Mouse (Mus musculus) hindbrain, embryonic 10.5 days (tissue): ENCODE data around the gene Cdhr1. TPM values are rescaled to one million over a fixed set of nuclear protein-coding genes. Genes with fewer than 3 reads are reported as not detected.
"Not testable (repeated sequence)": the region's sequence is repeated elsewhere in the genome, so short reads cannot be mapped to it uniquely, and the experiment has no call there.

Experiments
- DNase-seq: peaks from one replicate; pipeline ENCODE4 v3.0.0-alpha.2; 2017; ENCODE audit warnings: low spot score
- H3K27ac ChIP-seq: fragments of 300-500 bp; sonication (generic); 2 replicates; pipeline ENCODE4 v1.5.1; 2016; ENCODE audit warnings: mild to moderate bottlenecking, moderate library complexity
- H3K27me3 ChIP-seq: fragments of 300-500 bp; sonication (generic); 2 replicates; pipeline ENCODE4 v1.6.1; 2016; ENCODE audit warnings: mild to moderate bottlenecking; ENCODE audit not compliant: poor library complexity, insufficient read depth, severe bottlenecking
- H3K36me3 ChIP-seq: fragments of 300-500 bp; sonication (generic); 2 replicates; pipeline ENCODE4 v1.6.1; 2016; ENCODE audit warnings: mild to moderate bottlenecking, moderate library complexity
- H3K4me1 ChIP-seq: fragments of 300-500 bp; sonication (generic); replicated peaks from 2 replicates; pipeline ENCODE4 v1.6.1; 2016; ENCODE audit warnings: mild to moderate bottlenecking
- H3K4me3 ChIP-seq: fragments of 300-500 bp; sonication (generic); 2 replicates; pipeline ENCODE4 v1.5.1; 2016; ENCODE audit warnings: mild to moderate bottlenecking, moderate library complexity
- H3K9me3 ChIP-seq: fragments of 300-500 bp; sonication (generic); 2 replicates; pipeline ENCODE4 v1.6.1; 2016; ENCODE audit warnings: mild to moderate bottlenecking, moderate library complexity
- WGBS: fragments of 180-500 bp; shearing (Covaris S2); methylation state at CpG from one replicate; pipeline ENCODE4 v1.1.7; 2016; 5-methylcytosine and 5-hydroxymethylcytosine counted together
- polyA plus RNA-seq: library from polyadenylated mRNA; unstranded; fragments of >200 nt; fragmentation: Nextera tagmentation; extraction: Ambion mirVana; gene quantifications from 2 replicates; pipeline ENCODE4 v1.2.1, GENCODE M21; 2016

Gene Cdhr1
- polyA plus RNA-seq: 0.77 and 2.6 TPM in 2 replicates

GRCm38 (mm10) chr14:37097956-37098530 is at the start of gene Cdhr1:
Gene Cdhr1, minus strand, starts transcription at chr14:37098347.
- under 1% methylated on average over 30 of the region's 30 CpGs for WGBS
- DNase-seq: peak; percentile 49
- peaks cover 37% of the 10 kb centered on the region for H3K27me3 ChIP-seq
- no peaks in the 10 kb centered on the region for H3K36me3 ChIP-seq
- peak within 1 kb of the TSS; percentile 53 for H3K4me3 ChIP-seq
- no peaks in the 10 kb centered on the region for H3K9me3 ChIP-seq
- peaks cover 13% of the 10 kb centered on the region for H3K4me1 ChIP-seq
- H3K27ac ChIP-seq: peak within 1 kb of the TSS; percentile 71

DNA sequence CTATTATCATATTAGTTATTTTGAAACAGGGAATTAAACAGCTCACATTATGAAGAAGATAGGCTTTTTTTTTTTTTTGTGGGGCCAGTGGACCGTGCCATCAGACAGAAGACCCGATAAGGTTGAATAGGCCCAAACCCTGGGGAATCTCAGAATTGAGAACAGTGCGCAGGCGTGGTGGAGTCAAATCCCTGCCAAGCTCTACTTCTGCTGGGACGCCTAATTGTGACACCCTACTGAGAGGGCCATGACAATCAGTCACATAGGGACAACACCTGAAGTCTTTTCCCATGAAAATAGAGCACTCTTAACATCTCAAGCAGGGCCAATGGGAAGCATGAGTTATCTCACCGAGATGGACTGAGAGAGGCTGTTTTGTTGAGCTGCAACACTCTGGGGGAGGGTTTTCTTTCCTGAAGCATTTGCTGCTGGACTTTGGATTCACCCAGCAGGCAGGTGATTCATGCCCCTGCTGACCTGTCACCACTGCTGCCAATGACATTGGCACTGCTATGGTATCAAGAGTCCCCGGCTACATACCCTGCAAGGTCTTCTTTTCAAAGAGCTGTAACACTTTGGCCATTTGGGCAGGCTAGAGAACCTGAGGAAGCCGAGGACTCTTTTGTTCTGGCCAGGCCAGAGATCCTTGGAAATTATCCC is 41.0 kb upstream of the Cdhr1 start:
- WGBS: 59% methylated on average over 8 of the region's 8 CpGs
- no peaks in the 10 kb centered on the region for H3K27me3 ChIP-seq
- H3K36me3 ChIP-seq: no peaks in the 10 kb centered on the region
- no peak overlapping the region for H3K27ac ChIP-seq
- no peak for DNase-seq
- no peak overlapping the region for H3K4me3 ChIP-seq
- H3K4me1 ChIP-seq: peaks cover 3% of the 10 kb centered on the region
- no peaks in the 10 kb centered on the region for H3K9me3 ChIP-seq

DNA sequence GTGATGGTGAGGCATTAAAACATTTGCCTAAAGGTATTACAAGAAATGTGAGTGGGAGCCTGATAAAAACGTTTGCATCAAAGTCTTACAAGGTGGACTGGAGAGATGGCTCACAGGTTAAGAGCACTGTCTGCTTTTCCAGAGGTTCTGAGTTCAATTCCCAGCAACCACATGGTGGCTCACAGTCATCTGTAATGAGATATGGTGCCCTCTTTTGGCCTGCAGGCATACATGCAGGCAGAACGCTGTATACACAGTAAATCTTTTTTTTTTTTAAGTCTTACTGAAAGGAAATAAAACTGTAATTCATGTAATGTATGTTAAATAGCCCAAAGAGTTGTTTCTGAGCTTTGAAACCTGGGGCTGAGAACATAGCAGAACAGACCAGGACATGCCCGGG is 39.4 kb upstream of the Cdhr1 start:
- WGBS: 80% methylated on average over 3 of the region's 3 CpGs
- not testable (repeated sequence) for H3K27ac ChIP-seq, H3K36me3 ChIP-seq, H3K27me3 ChIP-seq, H3K4me3 ChIP-seq, DNase-seq, H3K9me3 ChIP-seq
- peaks cover 11% of the 10 kb centered on the region for H3K4me1 ChIP-seq

- no peak for DNase-seq
- 87% methylated on average over 4 of the region's 4 CpGs for WGBS
- no peak overlapping the region for H3K4me3 ChIP-seq
Measured at GRCm38 (mm10) chr14:37136110-37136509, 38.0 kb upstream of the Cdhr1 start.

GRCm38 (mm10) chr14:37135671-37136070 is 37.5 kb upstream of the Cdhr1 start:
- Histone ChIP-seq H3K36me3 (peaks cover 28% of the 10 kb centered on the region), H3K9me3 (no peaks in the 10 kb centered on the region), H3K27me3 (no peaks in the 10 kb centered on the region), H3K4me3 (peak overlapping the region; percentile 90), H3K4me1 (peaks cover 11% of the 10 kb centered on the region), H3K27ac (peak overlapping the region; percentile 81)
- WGBS: 2% methylated on average over 10 of the region's 10 CpGs
- DNase-seq: no peak

More at GRCm38 (mm10) chr14:37136110-37136509, 38.0 kb upstream of the Cdhr1 start:
- no peaks in the 10 kb centered on the region for H3K9me3 ChIP-seq
- no peak overlapping the region for H3K27ac ChIP-seq
- H3K36me3 ChIP-seq: peaks cover 24% of the 10 kb centered on the region
- H3K27me3 ChIP-seq: no peaks in the 10 kb centered on the region
- peaks cover 11% of the 10 kb centered on the region for H3K4me1 ChIP-seq

- Histone ChIP-seq H3K27ac (peak within 1 kb of the TSS; percentile 91), H3K36me3 (peaks cover 33% of the 10 kb centered on the region), H3K9me3 (no peaks in the 10 kb centered on the region), H3K4me3 (peak within 1 kb of the TSS; percentile 90), H3K4me1 (peaks cover 11% of the 10 kb centered on the region), H3K27me3 (no peaks in the 10 kb centered on the region)
- peak; percentile 97 for DNase-seq
- under 1% methylated on average over 38 of the region's 38 CpGs for WGBS
Measured at GRCm38 (mm10) chr14:37135127-37135593, 37.0 kb upstream of the Cdhr1 start, which contains the start of gene Ghitm. Gene Ghitm, minus strand, starts transcription at chr14:37135272.

- no peaks in the 10 kb centered on the region for H3K27me3 ChIP-seq
- DNase-seq: no peak
- H3K4me3 ChIP-seq: peak overlapping the region; percentile 90
- peak overlapping the region; percentile 91 for H3K27ac ChIP-seq
- no peaks in the 10 kb centered on the region for H3K9me3 ChIP-seq
- WGBS: 2% methylated on average over 40 of the region's 40 CpGs
- H3K4me1 ChIP-seq: peaks cover 11% of the 10 kb centered on the region
- peaks cover 40% of the 10 kb centered on the region for H3K36me3 ChIP-seq
Measured at GRCm38 (mm10) chr14:37134304-37135126, 36.4 kb upstream of the Cdhr1 start.

DNA sequence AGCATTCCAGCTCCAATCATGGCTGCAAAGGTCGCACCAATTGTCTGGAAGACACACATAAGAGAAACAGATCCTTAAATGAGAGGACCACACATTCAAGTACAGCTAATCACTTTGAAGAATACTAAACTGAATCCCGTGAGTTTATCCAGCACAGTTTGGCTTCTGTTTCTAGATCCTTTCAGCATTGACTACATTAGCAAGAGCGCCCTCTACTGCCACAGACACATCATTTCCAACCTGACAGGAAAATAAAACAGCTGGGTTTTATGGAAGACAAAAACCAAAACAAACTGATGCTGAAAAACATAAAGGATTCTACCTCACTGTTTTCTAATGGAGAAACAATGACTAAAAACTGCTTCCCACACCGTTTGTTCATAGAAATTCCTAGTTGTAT is 29.5 kb upstream of the Cdhr1 start:
- Histone ChIP-seq H3K27ac (no peak overlapping the region), H3K4me3 (no peak overlapping the region), H3K9me3 (no peaks in the 10 kb centered on the region), H3K27me3 (no peaks in the 10 kb centered on the region), H3K36me3 (peaks cover 97% of the 10 kb centered on the region), H3K4me1 (no peaks in the 10 kb centered on the region)
- DNase-seq: peak; percentile 9
- WGBS: 53% methylated on average over 4 of the region's 4 CpGs

- no peaks in the 10 kb centered on the region for H3K27me3 ChIP-seq
- no peak overlapping the region for H3K4me3 ChIP-seq
- H3K4me1 ChIP-seq: no peaks in the 10 kb centered on the region
- WGBS: 97% methylated on average over 4 of the region's 4 CpGs
- DNase-seq: no peak
- peaks cover 51% of the 10 kb centered on the region for H3K36me3 ChIP-seq
- H3K9me3 ChIP-seq: no peaks in the 10 kb centered on the region
- H3K27ac ChIP-seq: no peak overlapping the region
Measured at GRCm38 (mm10) chr14:37119233-37119632, 21.1 kb upstream of the Cdhr1 start.

DNA sequence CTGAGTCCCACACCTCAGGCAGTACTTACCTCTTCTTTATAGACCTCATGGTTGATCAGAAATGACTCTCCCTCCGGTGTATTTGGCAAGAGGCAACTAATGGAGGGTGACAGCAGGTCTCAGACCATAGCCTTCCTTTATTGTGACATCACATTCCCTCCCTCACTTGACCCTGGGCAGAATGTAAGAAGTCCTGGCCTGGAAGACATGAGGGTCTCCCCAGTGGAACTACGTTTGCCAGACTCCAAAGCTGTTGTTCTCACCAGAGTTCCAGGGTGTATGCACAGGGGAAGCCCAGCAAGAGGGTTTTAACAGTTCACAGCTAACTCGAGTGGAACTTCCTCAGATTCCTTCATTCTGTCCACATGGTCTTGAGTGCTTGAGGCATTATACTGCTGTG is 15.8 kb upstream of the Cdhr1 start, which contains the start of gene 2610528A11Rik:
TSS of gene 2610528A11Rik (minus strand) at position 101 of the 400 bp plus-strand sequence.
- no peak within 1 kb of the TSS for H3K4me3 ChIP-seq
- no peaks in the 10 kb centered on the region for H3K27me3 ChIP-seq
- DNase-seq: no peak
- 0 out of 2 replicates have a peak, but pooled peaks cover 3% of the 10 kb centered on the region for H3K36me3 ChIP-seq
- H3K4me1 ChIP-seq: no peaks in the 10 kb centered on the region
- no peak within 1 kb of the TSS for H3K27ac ChIP-seq
- WGBS: 79% methylated on average over 3 of the region's 3 CpGs
- no peaks in the 10 kb centered on the region for H3K9me3 ChIP-seq

DNA sequence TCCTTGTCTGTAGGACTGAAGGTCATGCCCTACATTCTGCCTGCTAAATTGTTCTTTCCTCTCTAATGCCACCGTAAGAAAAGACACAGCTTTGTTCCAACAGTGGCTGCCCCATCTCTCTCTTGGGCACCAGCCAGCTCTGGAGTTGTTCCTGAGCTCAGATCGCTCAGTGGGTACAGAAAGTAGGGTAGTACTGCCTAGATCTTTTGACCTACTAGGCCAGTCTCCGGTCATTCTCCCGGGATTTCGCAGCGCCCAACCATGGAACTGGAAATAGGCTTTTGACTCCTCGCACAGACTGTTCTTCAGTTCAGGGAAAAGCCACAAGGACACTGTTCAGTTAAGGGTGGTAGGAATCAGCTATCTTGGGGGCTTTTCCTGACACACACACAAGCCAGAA is 14.8 kb upstream of the Cdhr1 start:
- DNase-seq: no peak
- Histone ChIP-seq H3K27ac (no peak overlapping the region), H3K9me3 (no peaks in the 10 kb centered on the region), H3K4me3 (no peak overlapping the region), H3K36me3 (no peaks in the 10 kb centered on the region), H3K27me3 (no peaks in the 10 kb centered on the region), H3K4me1 (no peaks in the 10 kb centered on the region)
- WGBS: 93% methylated on average over 7 of the region's 7 CpGs

- DNase-seq: no peak
- H3K4me1 ChIP-seq: no peaks in the 10 kb centered on the region
- H3K36me3 ChIP-seq: no peaks in the 10 kb centered on the region
- H3K9me3 ChIP-seq: no peaks in the 10 kb centered on the region
- H3K27ac ChIP-seq: no peak overlapping the region
- H3K4me3 ChIP-seq: no peak overlapping the region
- H3K27me3 ChIP-seq: no peaks in the 10 kb centered on the region
Measured at GRCm38 (mm10) chr14:37111371-37111770, 13.2 kb upstream of the Cdhr1 start.

- no peak overlapping the region for H3K4me3 ChIP-seq
- no peaks in the 10 kb centered on the region for H3K4me1 ChIP-seq
- H3K36me3 ChIP-seq: no peaks in the 10 kb centered on the region
- DNase-seq: no peak
- no peaks in the 10 kb centered on the region for H3K9me3 ChIP-seq
- no peaks in the 10 kb centered on the region for H3K27me3 ChIP-seq
- 91% methylated on average over 2 of the region's 2 CpGs for WGBS
- H3K27ac ChIP-seq: no peak overlapping the region
Measured at GRCm38 (mm10) chr14:37110456-37110855, 12.3 kb upstream of the Cdhr1 start.
